Mouse (Mus musculus) forebrain, postnatal 0 days (tissue): ENCODE measurements around the gene Phkg2. TPM values are rescaled to one million over a fixed set of nuclear protein-coding genes. Genes with fewer than 3 reads are reported as not detected.

ENCODE experiments used
- ATAC-seq: fragments of 200-750 bp; cut with Nextera tagmentation; 2 replicates; pipeline ENCODE4 v1.8.0; 2017; ENCODE audit warnings: mild to moderate bottlenecking, moderate library complexity
- DNase-seq: peaks from one replicate; pipeline ENCODE4 v3.0.0-alpha.2; 2015
- H3K27ac ChIP-seq: fragments of 300-500 bp; sonication (generic); 2 replicates; pipeline ENCODE4 v1.5.1; 2014; ENCODE audit warnings: low read depth, mild to moderate bottlenecking, antibody characterized with exemption, low read length, moderate library complexity, mixed read lengths
- H3K27me3 ChIP-seq: fragments of 300-500 bp; sonication (generic); 2 replicates; pipeline ENCODE4 v1.6.1; 2014; ENCODE audit warnings: mild to moderate bottlenecking, low read length, mixed read lengths; ENCODE audit not compliant: insufficient read depth
- H3K36me3 ChIP-seq: fragments of 300-500 bp; sonication (generic); 2 replicates; pipeline ENCODE4 v1.6.1; 2014; ENCODE audit warnings: mild to moderate bottlenecking, moderate library complexity; ENCODE audit not compliant: insufficient read depth
- H3K4me1 ChIP-seq: fragments of 300-500 bp; sonication (generic); 2 replicates; pipeline ENCODE4 v1.6.1; 2014; ENCODE audit warnings: antibody characterized with exemption; ENCODE audit not compliant: insufficient read depth
- H3K4me2 ChIP-seq: fragments of 300-500 bp; sonication (generic); 2 replicates; pipeline ENCODE4 v1.6.1; 2014; ENCODE audit warnings: low read depth, mild to moderate bottlenecking, moderate library complexity
- H3K4me3 ChIP-seq: fragments of 300-500 bp; sonication (generic); 2 replicates; pipeline ENCODE4 v1.5.1; 2014; ENCODE audit warnings: low read depth, low read length, mixed read lengths
- H3K9ac ChIP-seq: fragments of 300-500 bp; sonication (generic); 2 replicates; pipeline ENCODE4 v1.6.1; 2014; ENCODE audit warnings: mild to moderate bottlenecking
- H3K9me3 ChIP-seq: fragments of 300-500 bp; sonication (generic); 2 replicates; pipeline ENCODE4 v1.6.1; 2016; ENCODE audit warnings: low read length
- CTCF ChIP-seq: sonication (generic); IDR thresholded peaks from 2 replicates; pipeline ENCODE4 v1.5.1; 2016; ENCODE audit warnings: antibody characterized with exemption, control low read depth, low read depth
- WGBS: fragments of 180-500 bp; shearing (Covaris S2); extraction: QIAGEN DNeasy Blood & Tissue Kit; methylation state at CpG from one replicate; pipeline ENCODE4 v1.1.7; 2014; 5-methylcytosine and 5-hydroxymethylcytosine counted together
- polyA plus RNA-seq: library from polyadenylated mRNA; unstranded; fragments of >200 nt; fragmentation: Nextera tagmentation; extraction: Ambion mirVana; gene quantifications from 2 replicates; pipeline ENCODE4 v1.2.1, GENCODE M21; 2015
- total RNA-seq: library from RNA; depleted of rRNA; stranded (reverse); fragments of >200 nt; gene quantifications from 2 replicates; pipeline ENCODE4 v1.2.3, GENCODE M21; 2014

Gene Phkg2
- total and polyA plus RNA-seq, 2 experiments from 2014 or later, result 53.4 to 62.4 TPM

GRCm38 (mm10) chr7:127573503-127574008 lies 416 bp downstream of the Phkg2 start:
- Histone ChIP-seq H3K4me1 (peaks cover 20% of the 10 kb centered on the region), H3K27ac (peak overlapping the region; percentile 72), H3K9ac (peak overlapping the region; percentile 79), H3K9me3 (no peaks in the 10 kb centered on the region), H3K36me3 (peaks cover 17% of the 10 kb centered on the region; the same call in 1 of the 2 replicates), H3K27me3 (no peaks in the 10 kb centered on the region), H3K4me2 (peak overlapping the region; percentile 95), H3K4me3 (peak overlapping the region; percentile 72)
- DNase-seq, result no peak
- 1% methylated on average over 22 of the region's 28 CpGs for WGBS
- ATAC-seq, result peak; percentile 57; the same call in 1 of the 2 replicates
- no peak for TF ChIP-seq CTCF

DNA sequence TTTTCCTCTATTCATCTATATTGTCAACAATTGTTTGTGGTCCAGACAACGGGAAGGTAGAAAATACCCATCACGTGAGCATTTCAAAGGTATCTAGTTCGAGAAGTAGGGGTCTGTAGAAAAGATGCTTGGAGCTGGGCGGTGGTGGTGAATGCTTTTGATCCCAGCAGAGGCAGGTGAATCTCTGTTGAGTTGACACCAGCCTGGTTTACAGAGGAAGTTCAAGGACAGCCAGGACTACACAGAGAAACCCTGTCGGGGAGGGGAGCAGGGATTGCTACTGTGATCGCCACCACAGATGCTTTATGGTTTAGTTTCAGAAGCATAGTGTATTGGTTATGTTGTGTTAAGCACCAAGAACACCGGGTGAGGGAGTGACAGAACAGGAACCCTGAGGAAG lies 975 bp downstream of the Phkg2 start:
- Histone ChIP-seq H3K27me3 (no peaks in the 10 kb centered on the region), H3K9me3 (no peaks in the 10 kb centered on the region), H3K9ac (peak overlapping the region; percentile 79), H3K4me2 (peak overlapping the region; percentile 95), H3K4me1 (peaks cover 20% of the 10 kb centered on the region), H3K36me3 (peaks cover 21% of the 10 kb centered on the region), H3K27ac (no peak overlapping the region), H3K4me3 (peak overlapping the region; percentile 72)
- no peak for ATAC-seq
- no peak for DNase-seq
- TF ChIP-seq CTCF, result no peak
- 21% methylated on average over 7 of the region's 7 CpGs for WGBS

DNA sequence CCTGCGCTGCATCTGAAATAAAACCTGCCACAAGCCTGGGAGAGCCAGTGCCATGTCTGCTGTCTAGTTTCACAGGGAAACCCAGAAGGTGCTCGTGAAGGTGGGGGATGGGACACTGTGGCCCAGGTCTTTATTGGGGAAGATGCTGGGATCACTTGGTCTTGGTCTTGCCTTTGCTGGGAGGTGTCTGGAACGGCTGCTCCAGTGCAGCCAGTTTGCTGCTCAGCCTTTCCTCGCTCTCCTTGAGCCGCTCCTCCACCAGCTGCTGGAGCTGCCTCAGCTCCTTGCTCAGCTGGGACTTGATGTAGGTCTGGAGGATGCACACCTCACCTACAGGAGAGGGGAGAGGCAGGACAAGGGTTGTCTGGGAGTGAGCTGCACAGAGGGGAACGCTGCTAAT lies 10.1 kb downstream of the Phkg2 start:
- WGBS, result 94% methylated on average over 6 of the region's 6 CpGs
- Histone ChIP-seq H3K27ac (no peak overlapping the region), H3K4me3 (no peak overlapping the region), H3K27me3 (no peaks in the 10 kb centered on the region), H3K4me1 (no peaks in the 10 kb centered on the region), H3K9me3 (no peaks in the 10 kb centered on the region), H3K36me3 (peaks cover 46% of the 10 kb centered on the region), H3K9ac (no peak overlapping the region), H3K4me2 (no peak overlapping the region)
- DNase-seq (no peak), ATAC-seq (no peak)
- TF ChIP-seq CTCF, result no peak

GRCm38 (mm10) chr7:127585031-127585430 lies 11.9 kb downstream of the Phkg2 start:
- Histone ChIP-seq H3K4me1 (no peaks in the 10 kb centered on the region), H3K36me3 (peaks cover 36% of the 10 kb centered on the region), H3K9me3 (no peaks in the 10 kb centered on the region), H3K27ac (no peak overlapping the region), H3K4me2 (no peak overlapping the region), H3K27me3 (no peaks in the 10 kb centered on the region), H3K9ac (no peak overlapping the region), H3K4me3 (no peak overlapping the region)
- ATAC-seq, result no peak
- TF ChIP-seq CTCF, result no peak
- DNase-seq, result no peak
- WGBS, result 90% methylated on average over 7 of the region's 7 CpGs

DNA sequence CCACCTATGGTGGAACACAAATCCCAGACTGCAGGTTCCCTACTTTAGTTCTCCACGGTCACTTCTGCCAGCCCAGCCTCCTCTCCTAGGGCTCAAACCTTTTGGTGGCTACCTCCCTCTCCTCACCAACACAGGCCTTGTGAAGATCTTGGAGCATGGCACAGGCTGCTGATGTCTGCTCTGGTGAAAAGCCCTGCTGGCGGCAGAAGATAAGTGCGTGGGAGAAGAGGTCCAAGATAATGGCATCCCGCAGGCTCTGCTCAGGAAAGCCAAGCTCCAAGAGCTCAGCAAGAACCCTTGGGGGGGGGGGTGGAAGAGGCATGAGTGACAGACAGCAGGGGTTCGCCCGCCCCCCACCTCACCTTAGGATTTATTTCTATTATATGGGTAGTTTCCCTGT lies 13.0 kb downstream of the Phkg2 start:
- ATAC-seq (no peak), DNase-seq (no peak)
- Histone ChIP-seq H3K4me1 (no peaks in the 10 kb centered on the region), H3K27me3 (no peaks in the 10 kb centered on the region), H3K4me3 (no peak overlapping the region), H3K9ac (no peak overlapping the region), H3K4me2 (no peak overlapping the region), H3K27ac (no peak overlapping the region), H3K36me3 (peaks cover 42% of the 10 kb centered on the region), H3K9me3 (no peaks in the 10 kb centered on the region)
- TF ChIP-seq CTCF, result no peak
- WGBS, result 91% methylated on average over 6 of the region's 6 CpGs

DNA sequence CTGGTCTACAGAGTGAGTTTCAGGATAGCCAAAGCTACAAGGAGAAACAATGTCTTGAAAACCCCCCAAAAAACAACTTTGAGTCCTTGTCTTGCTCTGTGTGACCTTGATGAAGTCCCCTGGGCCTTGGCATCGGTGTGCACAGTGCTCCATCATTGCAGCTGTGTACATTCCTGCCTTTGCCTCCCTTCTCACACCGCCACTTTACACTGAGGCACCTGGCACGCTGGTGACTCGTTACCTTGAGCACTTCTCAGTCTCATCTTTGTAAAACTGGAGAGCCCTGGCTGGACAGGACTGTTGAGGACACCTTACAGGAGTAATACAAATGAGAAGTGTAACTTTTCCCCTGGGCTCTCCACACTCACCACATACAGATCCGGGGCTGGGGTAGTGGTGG lies 14.1 kb downstream of the Phkg2 start:
- Histone ChIP-seq H3K9ac (no peak overlapping the region), H3K27ac (no peak overlapping the region)
- 73% methylated on average over 5 of the region's 5 CpGs for WGBS

GRCm38 (mm10) chr7:127588011-127588871 lies 15.1 kb downstream of the Phkg2 start, which contains the start of the genes Ccdc189 and Rnf40:
Ccdc189 (minus strand) TSS chr7:127588595.
Rnf40 (plus strand) TSS chr7:127588767.
- Histone ChIP-seq H3K9ac (peak within 1 kb of the TSS; percentile 74), H3K36me3 (peaks cover 46% of the 10 kb centered on the region), H3K9me3 (no peaks in the 10 kb centered on the region), H3K27ac (peak within 1 kb of the TSS; percentile 51), H3K27me3 (no peaks in the 10 kb centered on the region), H3K4me2 (peak within 1 kb of the TSS; percentile 76), H3K4me1 (no peaks in the 10 kb centered on the region), H3K4me3 (peak within 1 kb of the TSS; percentile 82)
- TF ChIP-seq CTCF, result peak; percentile 29; the same call in 1 of the 2 replicates
- DNase-seq (peak; percentile 96), ATAC-seq (peak; percentile 96)
- under 1% methylated on average over 50 of the region's 50 CpGs for WGBS

More for the DNA sequence above, 14.1 kb downstream of the Phkg2 start:
- Histone ChIP-seq H3K36me3 (peaks cover 46% of the 10 kb centered on the region), H3K4me3 (peak overlapping the region; percentile 82; the same call in 1 of the 2 replicates), H3K4me1 (no peaks in the 10 kb centered on the region), H3K27me3 (no peaks in the 10 kb centered on the region), H3K4me2 (peak overlapping the region; percentile 76), H3K9me3 (no peaks in the 10 kb centered on the region)
- no peak for DNase-seq
- no peak for ATAC-seq
- no peak for TF ChIP-seq CTCF
